Mouse (Mus musculus) C2C12 (cell line): ENCODE measurements at regions not wholly inside any gene's neighbourhood (a gene's known extent, or its start where the extent isn't known, plus 50 kb on each side); places are given as distances from the start of the nearest gene placed in this dataset.

Experiments
- CTCF ChIP-seq: IDR thresholded peaks from one replicate; pipeline ENCODE4 v1.5.1; 2011; ENCODE audit not compliant: control insufficient read depth, insufficient read depth, insufficient read length
- MAX ChIP-seq: IDR thresholded peaks from one replicate; pipeline ENCODE4 v1.6.1; 2011; ENCODE audit warnings: mild to moderate bottlenecking, control low read depth
- MYOD1 ChIP-seq: IDR thresholded peaks from one replicate; pipeline ENCODE4 v1.6.1; 2011; ENCODE audit warnings: low read depth; ENCODE audit not compliant: control insufficient read depth, insufficient read length
- USF1 ChIP-seq: IDR thresholded peaks from one replicate; pipeline ENCODE4 v1.6.1; 2011; ENCODE audit warnings: low read depth, mild to moderate bottlenecking, control low read depth, moderate library complexity

DNA sequence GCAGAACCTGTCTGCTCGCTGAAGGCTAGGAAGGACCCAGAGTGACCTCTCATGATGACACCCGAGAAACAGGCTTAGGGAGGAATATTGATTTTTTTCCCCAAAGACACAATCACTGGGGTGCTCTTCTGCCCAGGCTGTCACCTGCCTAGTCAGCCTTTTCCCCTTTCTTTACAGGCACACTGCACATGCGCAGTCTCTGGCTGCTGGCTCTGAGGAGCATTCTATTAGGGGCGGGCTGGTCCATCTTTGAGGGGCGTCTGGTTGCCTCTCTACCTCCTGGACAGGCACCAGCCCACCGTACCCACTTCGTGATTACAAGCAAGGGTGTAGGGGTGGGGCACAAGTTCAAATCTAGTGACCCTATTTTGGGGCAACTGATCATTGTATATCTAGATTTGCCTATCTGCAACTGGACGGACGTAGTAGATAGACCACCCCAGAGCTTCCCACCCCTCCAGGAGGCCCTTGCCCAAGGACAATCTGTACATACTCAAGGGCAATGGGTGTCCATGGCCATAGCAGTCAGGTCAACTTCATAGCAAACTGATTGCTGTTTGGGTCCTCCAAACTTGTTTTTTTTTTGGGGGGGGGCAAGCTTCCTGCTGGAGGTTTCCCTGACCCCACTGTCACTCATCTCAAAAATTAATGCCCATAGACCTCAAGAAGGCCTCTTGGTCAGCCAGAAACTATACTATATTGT is 69.6 kb upstream of the Wnt7b start:
- TF ChIP-seq CTCF (no peak), MAX (no peak), MYOD1 (no peak), USF1 (no peak)
